Mouse (Mus musculus) leukemia stem cell, adult 10-12 weeks (primary cell): ENCODE measurements around the gene Ift88. TPM values are rescaled to one million over a fixed set of nuclear protein-coding genes. Genes with fewer than 3 reads are reported as not detected.

Source experiments
- polyA plus RNA-seq: library from polyadenylated mRNA; stranded (reverse); fragments of >175 nt; gene quantifications from 2 replicates; pipeline ENCODE4 v1.2.3, GENCODE M21; 2012; ENCODE audit warnings: low replicate concordance

Ift88 gene
- polyA plus RNA-seq: 0.46 and 0.81 TPM in 2 replicates

GRCm38 (mm10) chr14:57423432-57424211, at the start of gene Ift88:
TSS of gene Ift88 (plus strand) at chr14:57424062.

GRCm38 (mm10) chr14:57398065-57398757, 25.7 kb upstream of the Ift88 start, which contains the start of gene Cryl1:
TSS of gene Cryl1 (minus strand) at chr14:57398529.

GRCm38 (mm10) chr14:57524671-57525387, 101.0 kb downstream of the Ift88 start, which contains the start of gene Il17d:
TSS of gene Il17d (plus strand) at chr14:57524777.

Other genes starting within 250 kb of the Ift88 start
- 1.7 and 2.9 TPM in 2 replicates for gene Cryl1, start 25.5 kb upstream of the Ift88 start, polyA plus RNA-seq
- 0.41 and 0.64 TPM in 2 replicates for gene Il17d, start 100.7 kb downstream of the Ift88 start, polyA plus RNA-seq
- gene Eef1akmt1, start 147.6 kb downstream of the Ift88 start, polyA plus RNA-seq: 3.8 TPM in 1 of 2 replicates, not detected in the other
- gene Xpo4, start 241.4 kb downstream of the Ift88 start, polyA plus RNA-seq: 5.8 and 16.2 TPM in 2 replicates